Comparison of ENCODE assay signal across 9 mouse cellular contexts in genomic region chr13:39923113-39923512, GRCm38 (mm10).
DNase-seq lines count a peak whose midpoint lies in the region; TF ChIP-seq lines count a peak whose summit lies in the region.
"Had no signal": no experiment of that assay in that cellular context is flagged by ENCODE, and none has a peak within 500 bp of the region (broad histone marks: within the 10 kb centered on the region; RNA-seq: fewer than 3 reads in every experiment).

No protein-coding gene starts in this region.

- no peak overlapping the region for H3K27ac ChIP-seq in cerebellum, adult 2 months (ENCODE audit: insufficient read depth, low read length)
- H3K27ac ChIP-seq: embryonic facial prominence, embryonic 12.5 days had no signal

- DNase-seq in heart, adult 11 months: peak; percentile 89
- DNase-seq in heart, postnatal 25 days (ENCODE audit: low spot score): no peak
- DNase-seq in urinary bladder, postnatal 25 days (ENCODE audit: low spot score): peak; percentile 5
- DNase-seq in urinary bladder, postnatal 10 days (ENCODE audit: low spot score): no peak
- DNase-seq in left cerebral cortex, postnatal 14 days (ENCODE audit: low spot score in 2 of 2): peak; percentile 22 to 58
- peak; percentile 16 for DNase-seq in right cerebral cortex, postnatal 4 days
- DNase-seq in cerebellum, adult 2 months: no peak
- no peak for DNase-seq in layer of hippocampus, postnatal 10 days (ENCODE audit: low spot score in 2 of 2)

- H3K4me1 ChIP-seq in cerebellum, adult 2 months (ENCODE audit: control insufficient read depth, insufficient read depth, low read length): no peaks in the 10 kb centered on the region
- H3K4me1 ChIP-seq: embryonic facial prominence, embryonic 12.5 days had no signal

- TF ChIP-seq POLR2A in cerebellum, adult 2 months (IDR thresholded peaks at IDR 0.05; ENCODE audit: borderline replicate concordance, insufficient read depth, low read length): no peak

- no peak overlapping the region for H3K4me3 ChIP-seq in cerebellum, adult 2 months (replicated peaks; ENCODE audit: insufficient read depth, low read depth, low read length)
- H3K4me3 ChIP-seq: embryonic facial prominence, embryonic 12.5 days had no signal

- no peak for TF ChIP-seq CTCF in cerebellum, adult 2 months (IDR thresholded peaks at IDR 0.05; ENCODE audit: borderline replicate concordance, insufficient read depth, low read depth, low read length)

- intact Hi-C loops in heart, postnatal 25 days (cut with DNase I): no loop called here
- intact Hi-C loops in left cerebral cortex, postnatal 14 days (cut with DNase I): no loop called here

- WGBS in cerebellum, adult 2 months: 31% methylated on average over 9 of the region's 9 CpGs

- H3K27me3 ChIP-seq in cerebellum, adult 2 months (ENCODE audit: control insufficient read depth, insufficient read depth, low read length): no peaks in the 10 kb centered on the region
- H3K27me3 ChIP-seq: embryonic facial prominence, embryonic 12.5 days had no signal

Comparison
In these comparisons a context has a peak if more than half of its experiments do, and no peak if none do; other contexts are left out.
1. DNase-seq: peak in heart, adult 11 months (single experiment), urinary bladder, postnatal 25 days (single experiment), left cerebral cortex, postnatal 14 days (2 of 2) and right cerebral cortex, postnatal 4 days (single experiment); none in heart, postnatal 25 days (single experiment), urinary bladder, postnatal 10 days (single experiment), cerebellum, adult 2 months (0 of 2) and layer of hippocampus, postnatal 10 days (0 of 2).